Mouse (Mus musculus) fat pad, adult 2 months (tissue): ENCODE results near the gene Tsen34.
"Not testable (repeated sequence)": the region's sequence is repeated elsewhere in the genome, so short reads cannot be mapped to it uniquely, and the experiment has no call there.

ENCODE experiments used
- DNase-seq: peaks from one replicate; pipeline ENCODE4 v3.0.0-alpha.2; 2011; ENCODE audit warnings: low read depth, low spot score; ENCODE audit errors: extremely low read depth

Gene Tsen34

DNA sequence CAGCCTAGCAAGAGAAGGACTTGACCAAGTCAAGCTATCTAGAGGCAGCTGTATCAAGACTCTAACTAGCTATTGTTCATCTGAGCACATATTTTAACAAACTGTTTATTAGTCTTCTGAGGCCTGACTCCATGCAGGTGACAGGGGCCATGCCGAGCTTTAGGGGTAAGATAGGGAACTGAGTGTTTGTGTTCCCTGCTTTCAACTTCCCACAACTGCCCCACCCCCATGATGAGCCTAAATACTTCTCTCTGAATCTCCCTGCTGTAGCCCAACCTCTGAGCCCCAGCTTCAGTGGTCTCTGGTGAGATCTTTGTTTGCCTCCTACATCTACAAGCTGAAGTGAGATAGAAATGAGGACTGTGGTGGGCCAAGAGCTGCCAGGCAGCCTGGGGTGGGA lies 22.6 kb downstream of the Tsen34 start:
- no peak for DNase-seq

GRCm38 (mm10) chr7:3720268-3720667 lies 27.6 kb downstream of the Tsen34 start, which contains the start of gene Pirb:
Gene Pirb, minus strand, starts transcription at chr7:3720391.
- DNase-seq = not testable (repeated sequence)

DNA sequence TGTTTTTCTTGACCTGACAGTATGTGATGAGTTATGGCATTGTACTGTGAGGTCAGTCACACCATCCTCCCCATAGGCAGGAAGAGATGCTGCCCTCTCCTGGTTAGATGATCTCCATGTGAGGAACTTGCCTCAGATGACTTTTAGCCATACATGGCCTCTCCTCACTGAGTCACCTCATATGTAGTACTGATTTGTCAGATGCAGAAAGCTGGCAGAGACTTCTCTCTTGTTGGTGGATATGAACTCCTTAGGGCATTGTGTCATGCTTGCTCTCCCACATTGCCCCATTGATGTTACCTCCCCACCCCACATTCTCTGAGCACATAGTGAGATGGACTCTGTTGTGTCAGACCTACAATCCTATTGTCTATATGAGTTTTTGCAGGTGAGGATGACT lies 32.8 kb downstream of the Tsen34 start:
- DNase-seq = not testable (repeated sequence)

- not testable (repeated sequence) for DNase-seq
Observed at GRCm38 (mm10) chr7:3732675-3733074, 40.0 kb downstream of the Tsen34 start.
